Mouse (Mus musculus): Measurements from ENCODE around the gene Gm28053.

DNA sequence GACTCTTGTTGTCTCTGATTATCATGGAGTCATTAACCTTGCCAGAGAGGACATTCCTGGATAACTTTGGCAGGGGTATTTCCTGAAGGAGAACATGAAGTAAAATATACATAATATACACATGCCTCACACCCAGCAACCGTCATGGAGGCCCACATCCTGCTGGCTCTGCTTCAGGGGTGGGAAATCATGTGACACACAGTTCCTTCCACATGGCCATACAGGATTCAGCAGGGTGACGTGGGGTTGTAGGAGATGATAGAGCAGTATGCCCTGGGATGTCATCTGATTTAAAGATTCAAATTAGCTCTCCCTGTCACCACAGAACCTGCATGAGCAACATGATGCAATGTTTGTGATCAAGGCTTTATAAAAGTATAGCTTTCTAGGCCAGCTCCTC is 69.5 kb downstream of the Gm28053 start:
- no peak for TF ChIP-seq CTCF (IDR thresholded peaks at IDR 0.05; ENCODE audit: low read depth)
- no peak for TF ChIP-seq EP300 (IDR thresholded peaks at IDR 0.05; ENCODE audit: low read depth)

Data from liver, postnatal 0 days (tissue).